Mouse (Mus musculus) thymus, adult 2 months (tissue): ENCODE results near the gene Dst.

Experiments used
- CTCF ChIP-seq: fragments of 200-500 bp; IDR thresholded peaks from 2 replicates; pipeline ENCODE4 v1.5.1; 2012; ENCODE audit warnings: mild to moderate bottlenecking, control low read depth, low read length, moderate library complexity, borderline replicate concordance; ENCODE audit not compliant: control insufficient read depth, poor library complexity, insufficient read depth; ENCODE audit errors: extremely low read depth
- POLR2A ChIP-seq: fragments of 200-500 bp; IDR thresholded peaks from 2 replicates; pipeline ENCODE4 v1.6.1; 2012; ENCODE audit warnings: mild to moderate bottlenecking, low read length, control low read depth, moderate library complexity; ENCODE audit not compliant: control insufficient read depth, poor library complexity, insufficient read depth; ENCODE audit errors: extremely low read depth

DNA sequence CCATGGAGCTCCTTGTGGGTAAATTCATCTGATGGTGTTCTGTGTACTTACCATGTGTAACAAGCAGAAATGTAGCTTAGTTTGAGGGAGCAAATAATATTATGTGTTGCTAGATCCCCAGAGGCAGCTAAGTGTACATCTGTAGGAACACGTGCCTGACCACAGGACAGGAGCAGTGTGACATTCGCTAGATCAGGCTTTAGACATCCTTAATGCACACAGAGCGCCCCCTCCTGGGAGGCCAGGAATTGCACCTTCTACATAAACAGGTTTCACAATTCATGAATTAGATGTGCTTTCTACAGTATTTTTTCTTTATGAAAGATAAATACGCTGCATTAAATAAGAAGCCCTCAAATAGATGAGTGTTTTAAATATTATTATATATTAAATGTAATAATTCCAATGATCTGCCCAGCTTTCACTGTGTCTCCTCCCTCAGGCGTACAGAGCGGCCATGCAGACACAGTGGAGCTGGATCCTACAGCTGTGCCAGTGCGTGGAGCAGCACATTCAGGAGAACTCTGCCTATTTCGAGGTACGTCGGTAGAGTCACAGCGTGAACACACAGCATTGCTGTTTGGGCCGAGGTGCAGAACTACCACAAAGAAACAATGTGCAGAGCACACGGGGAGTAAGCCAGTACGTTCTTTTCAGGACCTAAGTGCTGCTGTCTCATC lies 256.7 kb downstream of the Dst start:
- TF ChIP-seq CTCF (no peak), POLR2A (no peak)
